Mouse (Mus musculus) MEL (cell line): ENCODE measurements around the gene Ntn1. TPM values are rescaled to one million over a fixed set of nuclear protein-coding genes. Genes with fewer than 3 reads are reported as not detected.

Source experiments
- DNase-seq: peaks from one replicate; pipeline ENCODE4 v3.0.0; 2011; ENCODE audit warnings: low read depth, low spot score
- H3K27ac ChIP-seq: 2 replicates; pipeline ENCODE4 v1.5.1; 2012; ENCODE audit warnings: low read depth, mild to moderate bottlenecking, control low read depth, low read length, moderate library complexity; ENCODE audit not compliant: control insufficient read depth
- H3K27me3 ChIP-seq, 2 experiments: fragments of 150-350 bp in 1 of 2; sonication (generic) in 1 of 2; 2 replicates each; pipeline ENCODE4 v1.6.1; 2012; ENCODE audit warnings: low read length in 2 of 2, mild to moderate bottlenecking in 2 of 2, improper control_type of control experiment in 1 of 2, moderate library complexity in 1 of 2; ENCODE audit not compliant: insufficient read depth in 2 of 2, control insufficient read depth in 1 of 2
- H3K36me3 ChIP-seq, 2 experiments: 2 replicates each; pipeline ENCODE4 v1.6.1; 2012 to 2014; ENCODE audit warnings: low read length in 2 of 2, improper control_type of control experiment in 1 of 2, inconsistent platforms in 1 of 2, mild to moderate bottlenecking in 1 of 2; ENCODE audit not compliant: insufficient read depth in 2 of 2, control insufficient read depth in 1 of 2
- H3K4me1 ChIP-seq, 2 experiments: fragments of 150-350 bp in 1 of 2; sonication (generic) in 1 of 2; 2 replicates each; pipeline ENCODE4 v1.6.1; 2012; ENCODE audit warnings: low read length in 2 of 2, improper control_type of control experiment in 1 of 2, mild to moderate bottlenecking in 1 of 2; ENCODE audit not compliant: insufficient read depth in 2 of 2, control insufficient read depth in 1 of 2
- H3K4me3 ChIP-seq, 2 experiments: fragments of 150-350 bp in 1 of 2; sonication (generic) in 1 of 2; 2 replicates each; pipeline ENCODE4 v1.5.1; 2012; ENCODE audit warnings: low read depth in 2 of 2, low read length in 2 of 2, mild to moderate bottlenecking in 2 of 2, moderate library complexity in 2 of 2, control low read depth in 1 of 2, improper control_type of control experiment in 1 of 2; ENCODE audit not compliant: control insufficient read depth in 1 of 2, insufficient read depth in 1 of 2
- H3K79me2 ChIP-seq: 2 replicates; pipeline ENCODE4 v1.6.1; 2012; ENCODE audit warnings: mild to moderate bottlenecking, low read length, moderate library complexity; ENCODE audit not compliant: control insufficient read depth, poor library complexity, insufficient read depth
- H3K9ac ChIP-seq: 2 replicates; pipeline ENCODE4 v1.6.1; 2012; ENCODE audit warnings: low read depth, mild to moderate bottlenecking, control low read depth, low read length, moderate library complexity; ENCODE audit not compliant: control insufficient read depth, poor library complexity, severe bottlenecking
- H3K9me3 ChIP-seq: fragments of 150-350 bp; sonication (generic); replicated peaks from 2 replicates; pipeline ENCODE4 v1.6.1; 2012; ENCODE audit warnings: mild to moderate bottlenecking, low read length, improper control_type of control experiment, moderate library complexity; ENCODE audit not compliant: insufficient read depth
- CTCF ChIP-seq, 3 experiments: IDR thresholded peaks in 2 of 3; conservative IDR thresholded peaks in 1 of 3; 2 replicates each; pipeline ENCODE4 v1.5.1; 2011 to 2012; ENCODE audit warnings: low read length in 3 of 3, low read depth in 2 of 3, mild to moderate bottlenecking in 2 of 3, improper control_type of control experiment in 1 of 3, inconsistent platforms in 1 of 3, mixed read lengths in 1 of 3, moderate library complexity in 1 of 3; ENCODE audit not compliant: control insufficient read depth in 1 of 3, insufficient read depth in 1 of 3, poor library complexity in 1 of 3, severe bottlenecking in 1 of 3
- E2F4 ChIP-seq: IDR thresholded peaks from 2 replicates; pipeline ENCODE4 v1.6.1; 2011; ENCODE audit warnings: low read depth, low read length, improper control_type of control experiment, borderline replicate concordance
- ELF1 ChIP-seq: IDR thresholded peaks from 2 replicates; pipeline ENCODE4 v1.6.1; 2014; ENCODE audit warnings: low read depth, mild to moderate bottlenecking, inconsistent platforms, low read length, improper control_type of control experiment, moderate library complexity
- EP300 ChIP-seq, 2 experiments: IDR thresholded peaks; 2 replicates each; pipeline ENCODE4 v1.6.1; 2011; ENCODE audit warnings: improper control_type of control experiment in 2 of 2, low read length in 2 of 2, low read depth in 1 of 2, mild to moderate bottlenecking in 1 of 2
- ETS1 ChIP-seq: IDR thresholded peaks from 2 replicates; pipeline ENCODE4 v1.6.1; 2012; ENCODE audit warnings: low read depth, mild to moderate bottlenecking, inconsistent platforms, low read length, improper control_type of control experiment, moderate library complexity
- GATA1 ChIP-seq: IDR thresholded peaks from 2 replicates; pipeline ENCODE4 v1.6.1; 2011; ENCODE audit warnings: low read depth, low read length, improper control_type of control experiment
- HCFC1 ChIP-seq: IDR thresholded peaks from 2 replicates; pipeline ENCODE4 v1.6.1; 2012; ENCODE audit warnings: low read depth, mild to moderate bottlenecking, inconsistent platforms, low read length, improper control_type of control experiment, moderate library complexity
- JUND ChIP-seq: IDR thresholded peaks from 2 replicates; pipeline ENCODE4 v1.6.1; 2011; ENCODE audit warnings: low read depth, mild to moderate bottlenecking, improper control_type of control experiment, low read length
- MAX ChIP-seq: IDR thresholded peaks from 2 replicates; pipeline ENCODE4 v1.6.1; 2011; ENCODE audit warnings: low read length, improper control_type of control experiment
- MAZ ChIP-seq: IDR thresholded peaks from 2 replicates; pipeline ENCODE4 v1.6.1; 2012; ENCODE audit warnings: low read depth, mild to moderate bottlenecking, inconsistent platforms, low read length, improper control_type of control experiment
- MEF2A ChIP-seq: IDR thresholded peaks from 2 replicates; pipeline ENCODE4 v1.6.1; 2014; ENCODE audit warnings: low read depth, mild to moderate bottlenecking, inconsistent platforms, low read length, improper control_type of control experiment; ENCODE audit not compliant: poor library complexity, insufficient replicate concordance, severe bottlenecking; ENCODE audit errors: extremely low read depth
- MXI1 ChIP-seq: IDR thresholded peaks from 2 replicates; pipeline ENCODE4 v1.6.1; 2011; ENCODE audit warnings: mild to moderate bottlenecking, low read depth, low read length, improper control_type of control experiment
- NELFE ChIP-seq: IDR thresholded peaks from 2 replicates; pipeline ENCODE4 v1.6.1; 2011; ENCODE audit warnings: low read depth, low read length, improper control_type of control experiment
- NRF1 ChIP-seq: IDR thresholded peaks from 2 replicates; pipeline ENCODE4 v1.6.1; 2014; ENCODE audit warnings: low read depth, mild to moderate bottlenecking, inconsistent platforms, low read length, improper control_type of control experiment, moderate library complexity; ENCODE audit not compliant: poor library complexity, insufficient read depth, severe bottlenecking
- POLR2AphosphoS5 ChIP-seq: IDR thresholded peaks from 2 replicates; pipeline ENCODE4 v1.6.1; 2012; ENCODE audit warnings: low read depth, borderline replicate concordance, mild to moderate bottlenecking, inconsistent platforms, low read length, moderate library complexity, mixed read lengths
- RAD21 ChIP-seq: IDR thresholded peaks from 2 replicates; pipeline ENCODE4 v1.6.1; 2011; ENCODE audit warnings: mild to moderate bottlenecking, low read depth, low read length, improper control_type of control experiment
- TBP ChIP-seq: IDR thresholded peaks from 2 replicates; pipeline ENCODE4 v1.8.0; 2011; ENCODE audit warnings: low read depth, low read length, improper control_type of control experiment
- USF1 ChIP-seq: IDR thresholded peaks from 2 replicates; pipeline ENCODE4 v1.6.1; 2014; ENCODE audit warnings: low read depth, mild to moderate bottlenecking, inconsistent platforms, low read length, improper control_type of control experiment, moderate library complexity
- USF2 ChIP-seq, 2 experiments: IDR thresholded peaks; 2 replicates each; pipeline ENCODE4 v1.6.1; 2011 to 2012; ENCODE audit warnings: improper control_type of control experiment in 2 of 2, low read length in 2 of 2, borderline replicate concordance in 1 of 2, inconsistent platforms in 1 of 2, low read depth in 1 of 2, mild to moderate bottlenecking in 1 of 2; ENCODE audit not compliant: insufficient read depth in 1 of 2
- ZKSCAN1 ChIP-seq: IDR thresholded peaks from 2 replicates; pipeline ENCODE4 v1.6.1; 2012; ENCODE audit warnings: low read depth, mild to moderate bottlenecking, inconsistent platforms, low read length, improper control_type of control experiment, moderate library complexity
- polyA plus RNA-seq, 2 experiments: library from polyadenylated mRNA; stranded (reverse) in 1 of 2; unstranded in 1 of 2; fragments of >175 nt in 1 of 2; fragments of >200 nt in 1 of 2; gene quantifications; 2 replicates each; pipeline versions ENCODE4 v1.2.1 to v1.2.4; 2012; ENCODE audit warnings: low replicate concordance in 2 of 2, low read depth in 1 of 2; ENCODE audit not compliant: insufficient read length in 2 of 2, insufficient read depth in 1 of 2, missing spikeins in 1 of 2
- total RNA-seq: library from RNA; depleted of rRNA; stranded (reverse); fragments of 300-350 nt; gene quantifications from 2 replicates; pipeline ENCODE4 v1.2.3, GENCODE M21; 2012

Gene Ntn1
- total and polyA plus RNA-seq, 3 experiments, result not detected

DNA sequence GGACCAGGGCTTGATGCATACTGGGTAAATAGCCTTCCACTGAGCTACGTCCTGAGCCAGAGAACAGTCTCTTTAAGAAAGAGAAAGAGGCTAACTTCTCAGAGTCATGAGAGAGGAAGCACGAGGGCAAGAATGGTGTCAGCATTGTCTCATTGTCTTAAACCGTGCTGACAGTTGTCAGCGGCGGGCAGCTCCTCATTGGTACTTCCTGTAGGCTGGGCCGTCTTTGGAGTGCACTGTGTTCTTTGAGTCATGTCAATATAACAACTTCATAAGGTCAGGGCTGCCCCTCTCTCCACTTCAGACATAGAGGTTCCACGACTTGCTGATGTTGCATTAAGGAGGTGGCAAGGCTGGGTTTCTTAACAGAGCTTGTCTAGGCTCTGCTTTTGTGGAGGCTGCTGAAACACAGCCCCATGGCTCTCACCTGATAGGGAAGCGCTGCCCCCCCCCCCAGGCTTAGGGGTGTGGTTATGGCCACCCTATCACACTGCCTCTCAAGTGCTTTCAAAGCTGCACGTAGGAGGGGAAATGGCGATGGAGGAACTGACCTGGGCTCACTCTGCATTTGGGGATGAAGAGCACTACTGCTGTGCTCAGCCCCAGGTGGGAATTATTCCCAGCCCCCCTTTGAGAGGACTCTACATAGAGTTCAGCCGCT lies 6.8 kb upstream of the Ntn1 start:
- H3K27me3 ChIP-seq, result no peaks in the 10 kb centered on the region
- peaks cover 0 to 12% of the 10 kb centered on the region in 2 experiments; a peak in 2 of 4 replicates for H3K4me1 ChIP-seq
- 0 out of 2 replicates have a peak, but pooled peaks have one; percentile 5 for TF ChIP-seq ETS1
- no peak for TF ChIP-seq GATA1
- TF ChIP-seq MAX, result 0 out of 2 replicates have a peak, but pooled peaks have one; percentile 1
- no peak for TF ChIP-seq HCFC1
- no peak for TF ChIP-seq POLR2AphosphoS5
- TF ChIP-seq ZKSCAN1, result no peak
- TF ChIP-seq MAZ, result peak; percentile 50; the same call in 1 of the 2 replicates
- no peak for TF ChIP-seq TBP
- TF ChIP-seq MXI1, result peak; percentile 21; the same call in 1 of the 2 replicates
- no peak for TF ChIP-seq MEF2A
- TF ChIP-seq NRF1, result no peak
- TF ChIP-seq NELFE, result 0 out of 2 replicates have a peak, but pooled peaks have one; percentile 23
- TF ChIP-seq RAD21, result no peak; the same call in 1 of the 2 replicates
- H3K79me2 ChIP-seq, result no peaks in the 10 kb centered on the region
- peak overlapping the region; percentile 8 to 17; a peak in 2 of 4 replicates for H3K4me3 ChIP-seq
- DNase-seq, result peak; percentile 79
- no peak overlapping the region for H3K27ac ChIP-seq
- no peaks in the 10 kb centered on the region for H3K9me3 ChIP-seq
- peak overlapping the region; percentile 13 for H3K9ac ChIP-seq
- H3K36me3 ChIP-seq, result peaks cover 0 to 4% of the 10 kb centered on the region in 2 experiments; a peak in 1 of 4 replicates

DNA sequence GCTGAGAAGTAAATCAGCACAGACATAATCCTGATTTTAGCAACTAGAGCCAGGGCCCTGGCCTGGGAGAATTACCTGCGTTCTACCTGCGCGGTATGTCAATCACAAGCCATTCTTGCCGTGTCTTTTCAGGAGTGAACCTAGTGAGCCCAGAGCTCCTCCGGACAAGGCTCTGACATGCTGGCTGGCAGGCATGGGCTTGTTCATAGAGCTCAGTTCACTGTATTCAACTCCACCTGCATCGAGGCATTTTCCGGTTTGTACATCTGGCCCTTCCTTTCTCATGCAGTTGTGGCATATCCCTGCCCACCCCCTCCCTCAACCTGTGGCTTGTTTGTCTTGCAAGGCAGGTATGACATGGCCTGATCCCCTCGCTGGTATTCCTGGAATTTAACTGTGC lies 5.0 kb upstream of the Ntn1 start:
- Histone ChIP-seq H3K27ac (no peak overlapping the region), H3K79me2 (no peaks in the 10 kb centered on the region), H3K27me3 (peaks cover 0 to 2% of the 10 kb centered on the region in 2 experiments; a peak in 1 of 4 replicates), H3K9me3 (no peaks in the 10 kb centered on the region), H3K36me3 (peaks cover 0 to 4% of the 10 kb centered on the region in 2 experiments; a peak in 1 of 4 replicates), H3K4me3 (no peak overlapping the region), H3K9ac (no peak overlapping the region), H3K4me1 (peaks cover 0 to 12% of the 10 kb centered on the region in 2 experiments; a peak in 2 of 4 replicates)
- TF ChIP-seq MAZ (no peak), JUND (no peak), EP300 (IDR thresholded peaks at IDR 0.05; ENCODE audit: low read depth in 1 of 2, low read length in 2 of 2) (no peak), USF2 (IDR thresholded peaks at IDR 0.05; ENCODE audit: borderline replicate concordance in 1 of 2, insufficient read depth in 1 of 2, low read depth in 1 of 2, low read length in 2 of 2) (no peak), NELFE (no peak), HCFC1 (no peak), GATA1 (no peak), E2F4 (no peak), ELF1 (no peak), USF1 (no peak), ETS1 (no peak), CTCF (IDR thresholded peaks at IDR 0.05 in 2 of 3, conservative IDR thresholded peaks at IDR 0.05 in 1 of 3; ENCODE audit: control insufficient read depth in 1 of 3, insufficient read depth in 1 of 3, low read depth in 2 of 3, low read length in 3 of 3, poor library complexity in 1 of 3, severe bottlenecking in 1 of 3) (no peak), POLR2AphosphoS5 (no peak)
- DNase-seq, result no peak
